Mouse (Mus musculus) urinary bladder, postnatal 14 days (tissue): ENCODE measurements around the gene Irs1.

ENCODE experiments used
- DNase-seq: peaks from one replicate; pipeline ENCODE4 v3.0.0; 2021; ENCODE audit warnings: low spot score

Gene Irs1

DNA sequence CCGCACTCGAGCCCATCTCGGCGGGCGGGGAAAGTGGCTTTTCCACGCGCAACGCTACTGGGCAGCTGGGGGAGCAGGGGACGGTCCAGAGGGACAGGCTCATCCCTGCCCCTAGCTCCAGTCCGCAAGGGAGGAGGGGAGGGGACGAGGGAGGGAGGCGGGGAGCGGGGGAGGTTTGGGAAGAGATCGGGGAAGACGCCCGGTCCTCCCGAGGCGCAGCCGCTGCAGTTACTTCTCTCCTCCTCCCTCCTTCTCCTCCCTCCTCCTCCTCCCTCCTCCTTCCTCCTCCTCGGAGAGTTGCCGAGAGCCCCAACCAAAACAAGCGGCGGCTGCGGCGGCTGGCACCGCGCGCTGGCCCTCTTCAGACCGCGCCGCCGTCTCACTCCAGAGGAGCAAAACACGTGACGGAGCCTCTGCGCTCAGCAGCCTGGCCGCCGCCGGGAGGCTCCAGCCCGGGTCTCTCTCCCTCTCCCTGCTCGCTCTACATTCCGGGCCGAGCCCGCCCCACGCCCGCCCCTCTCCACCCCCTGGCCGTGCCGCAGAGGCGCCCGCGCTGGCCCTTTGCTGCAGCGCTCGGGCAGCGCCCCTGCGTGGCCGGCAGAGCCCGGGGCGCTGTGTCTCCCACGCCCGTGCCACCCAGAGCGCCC, at the start of gene Irs1:
Gene Irs1 (minus strand): TSS at position 266 of the 647 bp plus-strand sequence.
- DNase-seq = peak; percentile 87

DNA sequence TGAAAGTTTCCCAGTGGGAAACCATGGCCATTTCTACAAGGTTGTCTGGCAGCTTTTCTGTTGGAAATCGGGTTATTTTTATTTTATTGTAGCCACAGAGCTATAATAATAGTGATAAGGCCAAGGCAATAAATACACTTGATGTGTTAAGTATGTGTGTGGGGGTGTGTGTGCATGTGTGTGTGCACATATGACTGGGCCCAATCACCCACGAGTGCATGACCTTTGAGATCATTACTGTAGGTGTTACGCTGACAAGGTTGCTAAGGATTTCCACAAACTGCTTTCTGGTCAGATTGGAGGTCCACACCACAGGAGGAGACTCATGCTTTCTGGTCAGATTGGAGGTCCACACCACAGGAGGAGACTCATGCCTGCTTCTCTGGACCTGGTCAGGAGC, 43.3 kb upstream of the Irs1 start:
- DNase-seq = no peak

DNA sequence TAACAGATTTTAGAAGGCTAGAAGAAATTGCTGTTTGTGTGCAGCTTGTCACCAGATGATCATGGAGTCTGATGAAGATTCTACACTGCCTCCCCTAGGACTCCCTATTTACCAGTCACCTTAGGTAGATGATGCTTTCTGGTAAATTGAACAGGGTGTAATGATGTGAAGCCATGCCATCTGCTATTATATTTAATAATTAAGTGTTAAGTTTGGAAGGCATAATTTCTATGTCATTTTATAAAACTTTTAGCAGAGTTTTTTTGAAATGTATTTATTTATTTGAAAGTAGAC, 38.7 kb upstream of the Irs1 start:
- DNase-seq = no peak

DNA sequence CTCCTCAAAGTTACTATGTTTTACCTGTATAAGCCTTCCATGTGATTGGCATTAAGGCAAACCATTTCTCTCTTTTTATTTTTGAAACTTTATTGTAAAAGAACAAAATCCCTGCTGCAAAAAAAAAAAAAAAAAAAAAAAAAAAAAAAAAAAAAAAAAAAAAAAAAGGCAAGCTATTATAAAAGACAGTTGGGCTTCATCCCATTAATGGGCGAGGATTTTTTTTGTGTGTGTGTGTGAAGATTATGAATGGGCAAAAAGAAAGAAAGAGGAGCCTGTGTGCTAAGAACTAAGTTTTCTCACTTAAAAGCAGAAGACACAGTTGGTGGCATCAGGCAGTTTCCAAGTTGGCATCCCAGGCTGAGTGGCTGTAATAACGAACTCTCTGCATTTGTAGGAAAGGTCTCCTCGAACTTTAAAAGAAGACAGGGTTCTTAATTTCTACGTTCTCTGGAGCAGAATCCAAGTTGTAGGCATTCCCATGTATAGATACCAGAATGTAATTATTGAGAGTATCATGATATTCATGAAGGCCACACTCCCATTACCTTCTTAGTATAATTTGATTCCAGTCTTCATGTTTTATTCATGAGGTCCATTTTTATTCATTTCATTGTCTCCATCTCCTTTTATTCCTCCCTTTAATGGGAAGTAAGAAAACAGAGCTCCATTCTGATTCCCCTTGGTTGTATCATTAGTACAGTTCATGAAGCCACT, 38.2 kb upstream of the Irs1 start:
- no peak for DNase-seq

DNA sequence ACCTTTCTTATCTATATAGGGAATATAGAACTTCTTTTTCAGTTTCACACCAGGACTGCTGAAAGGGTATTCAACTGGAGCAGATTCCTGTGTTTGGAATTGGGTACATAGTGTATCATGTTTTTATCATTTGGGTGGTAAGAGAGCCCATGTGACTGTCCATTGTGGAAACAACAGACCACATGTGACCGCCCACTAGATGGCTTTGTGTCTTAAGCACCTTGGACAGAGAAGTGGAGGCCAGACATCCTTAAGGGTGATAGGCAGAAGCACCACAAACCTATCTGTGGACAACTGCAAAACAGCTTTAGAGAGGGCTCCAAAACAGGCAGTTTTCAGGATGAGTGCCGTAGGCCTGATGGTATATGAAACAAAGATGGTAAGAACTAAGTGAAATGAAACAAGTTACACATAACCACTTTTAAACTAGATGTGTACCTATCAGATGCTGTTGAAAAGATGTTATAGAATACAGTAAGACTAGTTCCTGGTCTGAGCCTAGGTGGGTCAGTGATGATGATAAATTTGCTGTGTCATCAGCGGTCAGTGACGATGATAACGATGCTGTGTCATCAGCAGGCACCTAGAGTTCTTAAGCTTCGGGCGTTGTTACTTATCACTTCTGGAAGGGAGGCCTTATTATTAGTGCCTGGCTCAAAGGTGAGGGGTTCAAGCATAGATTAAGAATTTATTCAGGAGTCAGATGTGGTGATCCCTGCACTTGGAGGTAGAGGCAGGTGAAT, 37.0 kb upstream of the Irs1 start:
- no peak for DNase-seq

DNA sequence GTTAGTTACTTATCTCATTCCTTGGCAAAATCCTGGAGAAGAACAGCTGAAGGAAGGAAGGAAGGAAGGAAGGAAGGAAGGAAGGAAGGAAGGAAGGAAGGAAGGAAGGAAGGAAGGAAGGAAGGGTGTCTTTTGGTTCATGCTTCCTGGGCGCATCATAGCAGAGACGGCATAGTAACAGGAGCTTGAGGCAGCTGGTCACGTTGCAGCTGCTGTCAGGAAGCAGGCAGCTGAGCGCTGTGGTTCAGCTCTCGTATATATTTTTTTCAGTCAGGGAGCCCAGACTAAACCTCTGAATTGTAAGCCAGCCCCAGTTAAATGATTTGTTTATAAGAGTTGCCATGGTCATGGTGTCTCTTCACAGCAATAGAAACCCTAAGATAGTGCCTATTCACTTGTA, 34.9 kb upstream of the Irs1 start:
- DNase-seq = no peak

DNA sequence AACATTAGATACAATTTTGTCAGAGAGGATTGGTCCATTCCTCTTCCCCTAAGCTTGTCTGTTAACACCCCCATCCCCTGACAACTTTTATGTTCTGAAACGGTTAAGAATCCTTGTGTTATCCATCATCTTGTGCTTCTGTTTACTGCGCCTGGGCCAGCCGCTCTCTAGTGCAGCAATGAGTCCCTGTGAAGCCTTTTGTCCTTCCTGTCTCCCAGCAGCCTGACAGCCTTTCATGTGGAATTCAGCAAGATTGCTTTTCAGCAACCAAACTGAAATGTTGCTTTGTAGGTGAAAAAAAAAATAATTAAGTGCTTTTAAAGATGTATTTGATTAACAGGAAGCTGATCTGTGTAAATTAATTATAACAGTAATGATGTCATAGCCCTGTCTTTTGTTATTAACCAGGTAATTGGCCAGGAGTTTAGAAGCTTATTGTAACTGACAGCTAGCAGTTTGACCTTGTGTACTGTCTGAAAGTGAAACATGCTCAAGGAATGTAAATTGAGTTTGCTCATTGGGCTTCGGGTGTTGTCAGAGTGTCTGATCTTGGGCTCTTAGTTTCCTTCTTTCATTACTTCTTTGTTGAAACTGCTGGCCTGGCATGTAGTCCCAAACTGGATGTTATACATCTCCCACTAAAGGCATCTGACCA, 33.0 kb upstream of the Irs1 start:
- DNase-seq = no peak

DNA sequence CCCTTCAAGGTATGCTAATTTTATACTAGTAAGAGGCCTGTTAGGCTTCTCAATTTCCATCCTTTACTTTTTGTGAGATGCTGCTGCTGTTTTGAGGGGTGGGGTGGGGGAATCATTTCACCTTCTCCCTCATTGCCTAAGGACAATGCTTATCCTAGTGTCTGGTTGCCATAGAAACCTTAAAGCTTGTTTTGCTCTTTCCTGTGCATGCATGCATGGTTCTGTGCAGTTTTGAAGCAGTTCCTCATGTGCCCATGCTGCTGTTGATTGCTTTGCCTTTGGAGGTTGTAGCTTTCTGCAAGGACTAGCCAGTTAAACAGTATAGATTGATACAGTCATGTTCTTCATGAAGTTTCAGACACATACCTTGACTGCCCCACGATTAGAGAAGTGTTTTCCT, 30.2 kb upstream of the Irs1 start:
- DNase-seq = no peak

DNA sequence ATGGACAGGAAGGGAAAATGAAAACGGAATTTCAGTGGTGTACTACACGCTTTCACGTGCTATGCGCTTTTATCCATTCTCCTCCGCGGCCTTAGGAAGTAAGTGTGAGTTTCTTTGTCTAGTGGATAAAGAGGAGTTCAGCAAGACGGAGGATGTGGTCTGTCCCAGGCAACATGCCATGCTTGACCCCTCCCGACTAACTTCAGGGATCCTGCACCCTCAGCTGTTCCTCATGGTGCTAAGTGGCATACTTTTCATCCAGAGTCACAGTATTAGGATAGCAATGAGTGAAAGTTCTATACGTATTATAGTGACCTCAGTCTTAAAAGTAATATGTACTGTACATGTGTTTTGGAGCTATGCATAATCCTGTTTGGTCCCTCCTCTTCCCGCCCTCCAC, 29.6 kb upstream of the Irs1 start:
- no peak for DNase-seq

DNA sequence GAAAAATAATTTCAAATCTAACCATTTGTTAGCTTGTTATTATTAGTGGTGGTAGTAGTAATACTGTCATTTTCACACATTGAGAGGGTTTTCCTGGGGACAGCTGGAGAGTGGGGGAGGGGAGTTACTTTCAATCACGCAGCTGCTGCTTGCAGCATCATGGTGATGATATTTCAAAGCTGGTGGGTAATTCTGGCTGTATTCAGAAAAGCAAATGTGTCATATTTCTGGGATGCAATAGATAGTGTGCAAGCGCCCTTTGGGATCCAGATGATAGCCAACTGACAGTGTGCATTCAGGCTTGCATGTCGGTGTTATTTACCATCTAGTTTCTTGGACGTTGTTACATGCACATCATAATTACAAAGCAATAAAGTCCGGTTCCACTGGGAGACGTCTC, 29.2 kb upstream of the Irs1 start:
- DNase-seq = no peak

DNA sequence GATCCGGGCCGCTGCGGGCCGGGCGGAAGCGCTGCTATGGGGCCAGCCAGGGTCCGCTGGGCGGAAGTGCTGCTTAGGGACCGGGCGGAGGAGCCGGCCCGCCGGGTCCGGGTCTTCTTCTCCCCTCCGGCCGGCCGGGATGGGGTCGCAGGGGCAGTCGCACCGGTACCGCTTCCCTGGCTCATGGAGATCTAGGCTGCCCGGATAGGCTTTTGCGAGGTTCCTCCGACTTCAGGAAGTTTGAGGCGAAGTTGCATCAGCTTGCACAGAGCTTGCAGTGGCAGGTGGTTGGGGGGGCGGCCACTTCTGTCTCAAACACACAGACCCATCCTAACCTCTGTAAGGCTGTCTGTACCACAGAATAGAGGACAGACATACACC, 25.5 kb upstream of the Irs1 start:
- DNase-seq = peak; percentile 37

DNA sequence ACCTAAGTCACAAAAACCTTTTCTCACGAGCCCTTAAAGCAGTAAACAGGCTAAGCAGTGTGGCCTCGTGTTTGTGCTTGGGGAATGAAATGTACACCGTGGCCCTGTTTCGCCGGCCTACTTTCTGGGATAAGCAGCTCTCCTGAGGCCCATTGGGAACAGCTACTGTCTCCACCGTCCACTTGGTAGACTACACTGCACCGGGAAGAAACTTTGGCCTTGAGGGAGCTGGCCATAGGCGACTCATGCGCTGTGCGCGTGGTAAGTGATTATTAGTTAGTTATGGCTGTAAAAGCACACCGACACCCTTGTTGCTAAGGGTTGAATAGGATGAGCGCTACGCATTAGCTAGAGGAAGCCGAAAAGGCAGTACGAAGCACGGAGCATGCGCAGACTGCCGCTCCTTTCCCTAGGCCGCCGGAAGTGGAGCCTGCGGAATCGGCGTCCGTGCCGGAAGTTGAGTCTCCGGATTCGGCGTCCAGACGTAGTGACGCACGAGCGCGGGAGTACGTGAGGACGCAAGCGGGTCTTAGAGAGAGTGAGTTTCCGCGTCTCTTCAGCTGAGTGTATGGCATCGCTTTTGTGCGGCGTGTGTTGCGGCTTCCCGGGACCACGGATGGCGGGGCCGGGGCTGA, 25.0 kb upstream of the Irs1 start, which contains the start of gene Rhbdd1:
Gene Rhbdd1 (plus strand): TSS at position 342 of the 635 bp plus-strand sequence.
- DNase-seq = peak; percentile 98

DNA sequence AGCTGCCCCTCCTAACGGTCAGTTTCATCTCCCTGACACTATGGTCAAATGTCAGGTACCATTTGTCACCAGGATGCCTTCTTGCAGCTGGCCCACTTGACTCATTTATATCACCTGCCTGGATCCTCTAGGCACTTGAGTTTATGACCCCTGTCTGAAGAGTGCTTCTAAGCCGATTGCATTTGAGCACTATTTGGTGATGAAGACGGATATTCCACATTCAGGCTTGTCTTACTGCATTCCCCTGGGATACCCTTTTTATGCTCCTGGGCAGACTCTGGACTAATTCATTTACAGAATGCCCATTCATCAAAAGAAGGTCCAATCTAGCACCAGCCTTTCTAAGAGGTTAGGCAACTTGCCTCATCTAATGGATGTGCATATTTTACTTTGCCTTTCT, 13.3 kb upstream of the Irs1 start:
- no peak for DNase-seq

DNA sequence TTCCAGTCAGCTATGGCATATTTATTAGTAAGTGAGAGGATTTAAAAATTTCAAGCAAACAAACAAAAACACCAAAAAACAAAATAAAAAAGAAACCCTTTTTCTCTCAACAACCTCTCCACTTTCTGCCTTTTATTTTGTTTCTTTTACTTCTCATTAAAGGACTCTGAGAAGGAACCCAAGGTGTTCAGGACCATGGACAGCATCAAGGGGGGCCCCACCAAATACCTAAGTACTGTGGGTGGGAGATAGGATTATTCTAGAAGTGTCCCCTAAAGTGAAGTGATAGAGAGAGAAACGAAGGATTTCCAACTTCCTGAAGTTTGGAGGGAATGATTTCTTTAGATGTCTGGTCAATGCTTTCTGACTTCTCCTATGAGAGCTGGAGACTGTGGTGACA, 7.4 kb upstream of the Irs1 start:
- DNase-seq = no peak

DNA sequence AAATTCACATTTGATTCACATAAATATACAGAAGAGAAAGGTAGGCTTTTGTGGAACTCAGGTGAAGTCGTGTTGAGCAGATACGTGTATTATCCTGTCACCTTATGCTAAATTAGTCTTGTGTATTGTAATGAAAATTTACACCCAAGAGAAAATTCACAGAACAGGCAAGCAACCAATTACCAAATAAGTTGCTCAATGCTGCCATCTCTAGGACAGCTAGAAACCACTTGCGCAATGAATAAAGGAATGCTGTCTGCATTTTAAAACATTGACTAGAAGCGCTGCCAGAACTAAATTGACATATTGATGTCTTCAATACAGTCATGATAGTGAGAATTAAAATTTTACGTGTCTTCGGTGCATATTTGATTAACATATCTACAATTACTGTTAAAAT, 2.9 kb upstream of the Irs1 start:
- DNase-seq = no peak

DNA sequence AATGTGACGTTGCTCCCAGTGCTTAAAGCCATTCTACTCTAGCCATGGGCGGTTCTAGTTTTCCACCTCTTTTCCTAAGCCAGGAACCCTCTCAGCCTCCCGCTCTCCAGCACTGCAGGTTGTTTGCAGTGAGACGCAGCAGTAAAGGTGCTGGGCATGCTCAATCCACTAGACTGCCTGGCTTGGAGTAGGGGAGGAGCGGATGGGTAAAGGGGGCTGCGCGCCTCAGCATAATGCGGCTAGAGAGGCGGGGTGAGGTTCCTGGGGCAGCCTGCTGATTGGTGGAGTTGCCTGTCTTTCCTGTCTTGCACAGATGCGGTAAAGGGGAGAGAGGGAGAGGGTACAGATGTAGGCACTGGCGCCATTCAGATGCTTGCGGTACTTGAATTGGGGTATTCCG, 1.6 kb upstream of the Irs1 start:
- peak; percentile 59 for DNase-seq

DNA sequence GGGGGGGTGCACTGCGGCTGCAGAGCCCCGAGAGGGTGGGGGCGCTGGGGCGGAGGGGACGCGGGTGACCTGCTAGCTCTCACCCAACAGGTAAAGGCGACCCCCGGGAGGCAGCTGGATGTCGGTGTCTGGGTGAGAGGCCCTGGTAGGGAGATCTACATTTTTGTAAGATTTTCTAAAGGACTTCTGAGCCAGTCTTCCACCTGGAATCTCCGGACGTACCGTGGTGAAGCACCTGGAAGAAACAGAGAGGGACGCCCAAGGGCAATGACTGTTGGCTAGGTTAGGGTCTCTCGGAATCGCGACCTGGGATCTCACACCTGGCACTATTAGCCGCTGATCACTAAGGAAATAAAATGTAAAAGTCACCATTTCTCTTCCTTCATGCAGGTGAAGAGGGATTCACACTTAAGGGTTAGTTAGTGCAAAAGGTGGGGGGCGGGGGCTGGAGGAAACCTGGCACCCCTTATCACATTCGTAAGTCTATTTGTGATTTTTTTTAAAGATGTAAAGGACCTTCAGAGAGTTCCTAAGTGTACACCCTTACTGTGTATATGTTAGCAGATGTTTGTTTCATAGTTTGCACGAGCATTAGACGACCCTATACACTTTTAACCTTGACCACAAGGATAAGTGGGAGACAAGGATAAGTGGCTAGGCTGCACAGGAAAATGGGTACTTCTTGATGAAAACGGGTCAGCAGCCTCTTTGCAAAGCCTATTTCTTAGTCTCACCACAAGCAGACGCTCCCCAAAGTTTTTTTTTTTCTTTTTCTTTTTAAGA, 905 bp upstream of the Irs1 start:
- no peak for DNase-seq

DNA sequence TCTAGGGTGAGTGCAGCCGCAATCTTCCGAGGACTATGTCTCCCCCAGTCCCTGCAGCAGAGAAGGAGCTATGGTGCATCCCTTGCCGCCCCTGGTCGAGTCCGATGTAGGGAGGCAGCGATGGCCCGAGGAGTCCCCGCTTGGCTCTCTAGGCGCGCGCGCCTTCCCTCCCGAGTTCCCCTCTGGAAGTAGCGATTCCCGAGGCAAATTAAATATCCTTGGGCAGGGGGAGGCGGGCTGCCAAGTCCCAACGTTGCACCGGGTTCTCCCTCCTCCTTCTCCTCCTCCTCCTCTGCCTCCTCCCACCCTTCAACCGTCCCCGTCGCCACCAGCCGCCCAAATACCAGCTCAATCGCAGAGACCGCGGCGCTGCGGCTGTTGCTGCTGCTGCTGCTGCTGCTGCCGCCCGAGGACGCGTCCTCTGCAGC, 479 bp downstream of the Irs1 start:
- DNase-seq = peak; percentile 82

DNA sequence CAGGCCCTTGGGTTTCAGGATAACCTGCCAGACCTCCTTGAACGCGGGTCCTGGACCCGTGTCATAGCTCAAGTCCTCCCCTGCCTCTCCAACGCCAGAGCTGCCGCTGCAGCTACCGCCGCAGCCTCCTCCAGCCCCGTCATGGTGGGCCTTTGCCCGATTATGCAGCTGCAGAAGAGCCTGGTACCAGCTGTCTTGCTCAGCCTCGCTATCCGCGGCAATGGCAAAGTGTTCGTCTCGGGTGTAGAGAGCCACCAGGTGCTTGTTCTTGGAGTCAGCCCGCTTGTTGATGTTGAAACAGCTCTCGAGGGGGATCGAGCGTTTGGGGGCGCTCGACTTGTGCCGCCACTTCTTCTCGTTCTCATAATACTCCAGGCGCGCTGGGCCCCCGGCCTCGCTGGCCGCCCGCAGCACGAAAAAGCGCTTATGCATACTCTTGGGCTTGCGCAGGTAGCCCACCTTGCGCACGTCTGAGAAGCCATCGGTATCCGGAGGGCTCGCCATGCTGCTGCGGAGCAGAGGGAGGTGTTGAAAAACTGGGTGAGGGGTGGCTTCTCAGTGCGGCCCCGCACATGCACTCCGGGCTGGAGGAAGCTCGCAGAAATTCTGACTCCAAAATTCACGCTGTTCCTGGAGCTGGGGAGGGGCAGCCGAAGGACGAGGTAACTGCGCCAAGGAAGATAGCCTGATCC, 1.1 kb downstream of the Irs1 start:
- DNase-seq = peak; percentile 48

DNA sequence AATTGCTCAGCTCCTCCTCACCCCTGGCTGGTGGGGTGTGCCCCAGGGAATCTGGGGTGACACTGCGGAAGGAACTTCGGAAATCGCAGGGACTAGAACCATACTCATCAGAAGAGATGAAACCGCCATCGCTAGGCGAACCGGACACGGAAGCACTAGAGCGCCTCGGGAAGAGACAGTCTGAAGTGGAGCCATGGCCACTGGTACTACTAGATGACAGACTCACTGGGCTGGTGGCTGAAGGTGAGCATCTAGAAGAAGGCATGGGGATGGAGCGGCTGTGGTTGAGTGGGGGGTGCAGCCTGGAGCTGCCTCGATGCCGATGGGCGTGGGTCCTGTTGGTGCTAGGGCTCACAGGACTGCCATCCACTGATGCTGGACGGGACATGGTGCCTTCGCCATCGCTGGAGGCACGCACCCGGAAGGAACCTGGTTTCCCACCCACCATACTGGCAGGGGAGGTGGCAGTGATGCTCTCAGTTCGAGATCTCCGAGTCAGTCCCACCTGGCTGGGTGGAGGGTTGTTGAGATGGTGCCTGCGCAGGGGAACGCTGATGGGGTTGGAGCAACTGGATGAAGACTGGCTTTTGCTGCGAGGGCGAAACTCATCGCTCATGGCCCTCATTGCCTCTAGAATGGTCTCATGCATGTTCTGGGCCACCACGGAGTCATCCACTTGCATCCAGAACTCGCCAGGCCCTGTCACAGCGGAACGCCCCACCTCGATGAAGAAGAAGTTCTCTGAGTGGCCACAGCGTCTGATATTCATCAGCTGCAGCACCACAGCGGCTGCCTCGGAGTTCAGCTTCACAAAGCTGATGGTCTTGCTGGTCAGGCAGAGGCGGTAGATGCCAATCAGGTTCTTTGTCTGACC, 1.9 kb downstream of the Irs1 start:
- peak; percentile 31 for DNase-seq
